Mouse (Mus musculus) liver, postnatal 0 days (tissue): Measurements from ENCODE around the gene Gcm2.

Experiments used
- CTCF ChIP-seq: sonication (generic); IDR thresholded peaks from 2 replicates; pipeline ENCODE4 v1.5.1; 2016; ENCODE audit warnings: antibody characterized with exemption, low read depth
- EP300 ChIP-seq: IDR thresholded peaks from 2 replicates; pipeline ENCODE4 v1.6.1; 2016; ENCODE audit warnings: antibody characterized with exemption, low read depth, mild to moderate bottlenecking

DNA sequence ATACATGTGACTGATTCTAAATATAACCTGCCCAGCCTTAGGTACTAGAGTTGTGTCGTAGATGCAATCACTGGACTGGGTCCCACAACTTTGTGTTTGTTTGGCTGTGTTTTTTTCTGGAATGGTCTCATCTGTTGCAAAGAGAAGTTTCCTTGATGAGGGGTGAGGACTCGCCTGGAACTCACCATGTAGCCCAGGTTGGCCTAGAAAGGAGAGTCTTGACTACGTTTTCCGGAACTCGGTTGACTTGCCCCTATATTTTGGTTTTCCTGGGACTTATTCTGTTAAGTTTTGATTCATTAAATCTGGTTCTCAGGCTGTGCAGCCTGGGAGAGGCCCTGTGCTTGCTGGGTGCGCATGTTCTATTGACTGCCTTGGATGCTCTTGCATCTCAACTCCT lies 30.1 kb downstream of the Gcm2 start:
- no peak for TF ChIP-seq CTCF
- TF ChIP-seq EP300: no peak
